Mouse (Mus musculus) C2C12 (cell line): ENCODE measurements around the gene Agrp.

ENCODE experiments used
- CEBPB ChIP-seq: IDR thresholded peaks from one replicate; pipeline ENCODE4 v1.6.1; 2011; ENCODE audit warnings: low read depth, mild to moderate bottlenecking, control low read depth, moderate library complexity
- CTCF ChIP-seq: IDR thresholded peaks from one replicate; pipeline ENCODE4 v1.5.1; 2011; ENCODE audit not compliant: control insufficient read depth, insufficient read depth, insufficient read length
- MAX ChIP-seq: IDR thresholded peaks from one replicate; pipeline ENCODE4 v1.6.1; 2011; ENCODE audit warnings: mild to moderate bottlenecking, control low read depth
- MYOD1 ChIP-seq: IDR thresholded peaks from one replicate; pipeline ENCODE4 v1.6.1; 2011; ENCODE audit warnings: low read depth; ENCODE audit not compliant: control insufficient read depth, insufficient read length
- MYOG ChIP-seq: IDR thresholded peaks from one replicate; pipeline ENCODE4 v1.6.1; 2011; ENCODE audit not compliant: control insufficient read depth, insufficient read length; ENCODE audit errors: extremely low read depth
- USF1 ChIP-seq: IDR thresholded peaks from one replicate; pipeline ENCODE4 v1.6.1; 2011; ENCODE audit warnings: low read depth, mild to moderate bottlenecking, control low read depth, moderate library complexity

GRCm38 (mm10) chr8:105607684-105608083 lies 29.5 kb downstream of the Agrp start:
- TF ChIP-seq MAX (no peak), CTCF (no peak), USF1 (no peak), MYOG (no peak), CEBPB (no peak), MYOD1 (no peak)
